Mouse (Mus musculus) hindbrain, postnatal 0 days (tissue): ENCODE data around the gene Saa4. TPM values are rescaled to one million over a fixed set of nuclear protein-coding genes. Genes with fewer than 3 reads are reported as not detected.

ENCODE experiments used
- ATAC-seq: fragments of 200-750 bp; cut with Nextera tagmentation; 2 replicates; pipeline ENCODE4 v1.8.0; 2017; ENCODE audit warnings: mild to moderate bottlenecking, moderate TSS enrichment, moderate library complexity
- DNase-seq: peaks from one replicate; pipeline ENCODE4 v3.0.0-alpha.2; 2015; ENCODE audit warnings: low spot score
- H3K27ac ChIP-seq: fragments of 300-500 bp; sonication (generic); 2 replicates; pipeline ENCODE4 v1.5.1; 2014; ENCODE audit warnings: mild to moderate bottlenecking
- H3K27me3 ChIP-seq: fragments of 300-500 bp; sonication (generic); 2 replicates; pipeline ENCODE4 v1.6.1; 2014; ENCODE audit warnings: low read length, mixed read lengths; ENCODE audit not compliant: insufficient read depth
- H3K36me3 ChIP-seq: fragments of 300-500 bp; sonication (generic); 2 replicates; pipeline ENCODE4 v1.6.1; 2014; ENCODE audit warnings: low read length, mixed read lengths; ENCODE audit not compliant: insufficient read depth
- H3K4me1 ChIP-seq: fragments of 300-500 bp; sonication (generic); 2 replicates; pipeline ENCODE4 v1.6.1; 2014; ENCODE audit warnings: antibody characterized with exemption, low read length, mixed read lengths; ENCODE audit not compliant: insufficient read depth
- H3K4me2 ChIP-seq: fragments of 300-500 bp; sonication (generic); 2 replicates; pipeline ENCODE4 v1.6.1; 2014; ENCODE audit warnings: low read depth, mild to moderate bottlenecking, low read length, moderate library complexity, mixed read lengths
- H3K4me3 ChIP-seq: fragments of 300-500 bp; sonication (generic); 2 replicates; pipeline ENCODE4 v1.5.1; 2014; ENCODE audit warnings: low read length
- H3K9ac ChIP-seq: fragments of 300-500 bp; sonication (generic); replicated peaks from 2 replicates; pipeline ENCODE4 v1.6.1; 2014; ENCODE audit warnings: mild to moderate bottlenecking, low read length, moderate library complexity, mixed read lengths
- H3K9me3 ChIP-seq: fragments of 300-500 bp; sonication (generic); 2 replicates; pipeline ENCODE4 v1.6.1; 2016; ENCODE audit warnings: low read length, mixed read lengths
- CTCF ChIP-seq: IDR thresholded peaks from 2 replicates; pipeline ENCODE4 v1.5.1; 2016; ENCODE audit warnings: antibody characterized with exemption, control low read depth, low read depth
- WGBS: fragments of 180-500 bp; shearing (Covaris S2); extraction: QIAGEN DNeasy Blood & Tissue Kit; methylation state at CpG from one replicate; pipeline ENCODE4 v1.1.7; 2014; 5-methylcytosine and 5-hydroxymethylcytosine counted together
- polyA plus RNA-seq: library from polyadenylated mRNA; unstranded; fragments of >200 nt; fragmentation: Nextera tagmentation; extraction: Ambion mirVana; gene quantifications from 2 replicates; pipeline ENCODE4 v1.2.1, GENCODE M21; 2015
- total RNA-seq: library from RNA; depleted of rRNA; stranded (reverse); fragments of >200 nt; gene quantifications from 2 replicates; pipeline ENCODE4 v1.2.3, GENCODE M21; 2014

Gene Saa4
- total and polyA plus RNA-seq, 2 experiments from 2014 or later: not detected

DNA sequence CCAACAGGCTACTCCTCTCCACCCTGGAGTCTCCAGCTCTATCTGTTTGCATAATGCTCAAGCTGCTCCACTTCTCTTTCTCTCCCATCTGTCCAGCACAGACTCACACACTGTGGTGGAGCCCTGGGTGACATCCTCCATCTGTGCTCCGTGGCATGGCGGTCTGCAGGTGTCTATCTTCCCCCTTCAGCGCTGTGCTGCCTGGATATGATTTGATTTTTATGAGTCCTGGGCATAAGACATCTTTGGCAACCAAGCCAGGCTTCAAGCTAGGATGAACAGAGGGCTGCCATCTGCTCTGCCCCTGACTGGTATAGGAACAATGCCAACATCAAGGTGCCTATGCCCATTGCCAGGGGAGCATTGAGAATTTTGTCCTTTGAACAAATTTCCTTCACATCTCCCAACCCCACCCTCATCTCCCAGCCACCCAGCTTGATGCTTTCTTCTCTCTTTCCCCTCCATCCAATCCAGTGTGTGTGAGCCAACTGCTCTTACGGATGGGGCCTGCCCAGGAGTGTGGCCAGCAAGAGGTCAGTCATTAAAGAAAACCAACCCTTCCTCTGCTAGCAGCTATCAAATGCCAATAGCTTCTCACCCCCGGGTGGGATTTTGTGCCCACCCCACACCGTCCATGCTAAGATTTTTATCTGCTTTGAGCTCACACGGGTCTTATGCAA lies 13.7 kb downstream of the Saa4 start:
- ATAC-seq: peak; percentile 93

DNA sequence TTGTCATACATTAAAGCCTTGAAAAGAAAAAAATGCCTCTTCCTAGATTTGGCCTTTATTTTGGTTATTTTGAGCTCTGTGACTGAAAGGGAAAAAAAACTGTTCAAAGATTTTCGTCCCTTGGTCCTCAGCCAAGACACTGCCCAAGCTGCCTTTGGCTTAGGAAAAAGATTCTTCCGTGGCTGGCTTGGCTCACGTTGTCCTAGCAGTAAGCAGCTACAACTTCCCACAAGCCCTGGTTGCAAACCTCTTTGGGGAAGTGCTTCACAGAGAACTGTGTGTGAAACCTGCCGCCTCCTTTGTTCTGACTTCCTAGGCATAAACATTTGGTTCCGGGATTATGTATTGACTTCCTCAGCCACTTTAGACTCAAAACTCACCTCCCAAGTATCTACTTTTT lies 15.5 kb downstream of the Saa4 start:
- Histone ChIP-seq H3K36me3 (no peaks in the 10 kb centered on the region), H3K4me1 (peaks cover 8% of the 10 kb centered on the region; the same call in 1 of the 2 replicates), H3K27ac (no peak overlapping the region), H3K9ac (no peak overlapping the region), H3K4me3 (no peak overlapping the region), H3K4me2 (no peak overlapping the region), H3K9me3 (no peaks in the 10 kb centered on the region), H3K27me3 (no peaks in the 10 kb centered on the region)
- ATAC-seq (no peak), DNase-seq (peak; percentile 40)
- no peak for TF ChIP-seq CTCF
- WGBS: 55% methylated on average over 5 of the region's 5 CpGs

More for the DNA sequence above, 13.7 kb downstream of the Saa4 start:
- H3K36me3 ChIP-seq: no peaks in the 10 kb centered on the region
- H3K9me3 ChIP-seq: no peaks in the 10 kb centered on the region
- H3K4me2 ChIP-seq: no peak overlapping the region
- peaks cover 8% of the 10 kb centered on the region; the same call in 1 of the 2 replicates for H3K4me1 ChIP-seq
- H3K9ac ChIP-seq: no peak overlapping the region
- DNase-seq: peak; percentile 77
- WGBS: 60% methylated on average over 7 of the region's 7 CpGs
- no peak for TF ChIP-seq CTCF
- H3K27ac ChIP-seq: peak overlapping the region; percentile 66
- no peaks in the 10 kb centered on the region for H3K27me3 ChIP-seq
- H3K4me3 ChIP-seq: no peak overlapping the region

DNA sequence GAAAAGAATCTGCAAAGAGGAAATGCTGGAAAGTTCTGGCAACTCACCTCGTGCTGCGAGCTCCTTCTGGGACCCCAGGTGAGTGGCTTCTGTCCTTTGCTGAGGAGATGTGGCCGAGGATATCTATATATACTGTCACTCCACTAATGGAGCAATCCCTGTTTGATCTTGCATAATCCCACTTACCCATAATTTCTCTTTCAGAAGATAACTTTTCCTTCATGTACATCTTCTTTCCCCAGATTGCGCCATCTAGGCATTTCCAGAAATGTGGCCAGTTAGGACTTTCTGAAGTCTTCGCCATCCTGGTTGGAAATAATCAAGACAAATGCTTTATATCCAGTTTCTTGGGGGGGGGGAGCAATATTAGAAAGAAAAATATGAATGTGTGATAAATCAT lies 16.8 kb downstream of the Saa4 start, which contains the start of gene Saa3:
Saa3 (minus strand) TSS at position 101 of the 400 bp plus-strand sequence.
- no peak within 1 kb of the TSS for H3K9ac ChIP-seq
- ATAC-seq (no peak), DNase-seq (no peak)
- TF ChIP-seq CTCF: no peak
- H3K27ac ChIP-seq: no peak within 1 kb of the TSS
- 89% methylated on average over 5 of the region's 5 CpGs for WGBS
- no peak within 1 kb of the TSS for H3K4me2 ChIP-seq
- H3K36me3 ChIP-seq: no peaks in the 10 kb centered on the region
- H3K27me3 ChIP-seq: no peaks in the 10 kb centered on the region
- H3K9me3 ChIP-seq: no peaks in the 10 kb centered on the region
- H3K4me3 ChIP-seq: no peak within 1 kb of the TSS
- peaks cover 8% of the 10 kb centered on the region; the same call in 1 of the 2 replicates for H3K4me1 ChIP-seq

DNA sequence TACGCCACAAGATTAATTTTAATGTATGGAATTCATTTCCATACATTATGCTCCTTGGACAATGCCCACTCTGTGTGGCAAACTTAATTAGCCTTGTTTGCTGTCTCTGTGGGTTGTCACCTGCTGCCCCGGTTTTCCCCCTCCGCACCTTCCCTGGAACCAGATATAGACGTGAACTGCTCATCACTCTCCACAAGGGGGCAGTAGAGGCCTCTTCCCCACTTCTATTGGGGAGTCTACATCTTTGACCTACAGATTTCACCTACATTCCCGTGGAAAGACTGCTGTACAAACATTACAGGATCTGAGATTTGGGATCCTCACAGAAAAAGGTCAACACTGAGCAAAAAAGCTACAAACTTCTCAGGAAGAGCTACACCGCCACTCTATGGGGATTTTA lies 17.9 kb downstream of the Saa4 start:
- peak; percentile 87 for TF ChIP-seq CTCF
- 31% methylated on average over 6 of the region's 6 CpGs for WGBS
- Histone ChIP-seq H3K4me2 (no peak overlapping the region), H3K36me3 (no peaks in the 10 kb centered on the region), H3K27me3 (no peaks in the 10 kb centered on the region), H3K9ac (no peak overlapping the region), H3K9me3 (no peaks in the 10 kb centered on the region), H3K4me3 (no peak overlapping the region), H3K4me1 (peaks cover 7% of the 10 kb centered on the region), H3K27ac (no peak overlapping the region)
- DNase-seq (peak; percentile 70), ATAC-seq (no peak)

DNA sequence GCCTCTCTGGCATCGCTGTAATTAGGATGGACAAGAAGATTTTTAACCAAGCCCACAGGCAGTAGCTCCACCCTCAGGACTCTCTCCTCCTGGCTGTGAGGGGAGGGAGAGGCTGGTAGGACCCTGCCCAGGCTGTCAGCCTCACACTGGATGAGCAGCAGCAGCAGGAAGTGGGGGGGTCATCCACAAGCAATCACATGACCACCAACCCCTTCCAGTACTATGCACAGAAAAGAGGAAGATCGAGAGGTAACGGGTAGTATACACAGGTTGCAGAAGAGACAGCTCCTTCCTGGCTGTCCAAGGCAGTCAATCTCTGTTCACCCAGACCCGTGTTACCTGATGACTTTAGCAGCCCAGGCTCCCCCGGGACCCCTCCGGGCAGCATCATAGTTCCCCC lies 20.2 kb downstream of the Saa4 start:
- Histone ChIP-seq H3K4me3 (no peak overlapping the region), H3K27me3 (no peaks in the 10 kb centered on the region), H3K4me1 (peaks cover 5% of the 10 kb centered on the region), H3K36me3 (no peaks in the 10 kb centered on the region), H3K27ac (no peak overlapping the region), H3K9ac (no peak overlapping the region), H3K9me3 (no peaks in the 10 kb centered on the region), H3K4me2 (no peak overlapping the region)
- DNase-seq (no peak), ATAC-seq (no peak)
- no peak for TF ChIP-seq CTCF
- WGBS: 67% methylated on average over 6 of the region's 6 CpGs

DNA sequence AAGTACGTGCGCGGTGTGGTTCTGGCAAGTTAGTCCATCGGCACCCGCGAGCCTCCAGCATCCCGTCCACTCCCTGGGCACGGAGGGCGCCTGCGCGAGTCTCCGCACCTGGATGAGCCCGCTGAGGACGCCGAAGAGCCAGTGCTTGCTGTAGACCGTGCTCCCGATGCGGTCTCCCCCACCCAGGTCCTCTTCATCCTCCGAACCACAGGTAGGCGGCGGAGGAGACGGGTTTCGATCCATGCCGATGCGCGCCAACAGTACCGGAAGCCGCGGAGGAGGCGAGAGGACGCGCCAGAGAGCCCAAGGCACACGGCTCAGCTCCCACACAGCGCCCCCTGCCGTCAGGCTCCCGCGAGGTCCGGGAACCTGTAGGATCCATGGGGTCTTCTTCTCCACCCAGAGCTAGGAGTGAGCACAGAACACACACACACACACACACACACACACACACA lies 22.0 kb downstream of the Saa4 start, which contains the start of gene Saal1:
Saal1 (minus strand) TSS at position 291 of the 455 bp plus-strand sequence.
- H3K9me3 ChIP-seq: no peaks in the 10 kb centered on the region
- ATAC-seq: peak; percentile 99
- 0% methylated on average over 38 of the region's 38 CpGs for WGBS

DNA sequence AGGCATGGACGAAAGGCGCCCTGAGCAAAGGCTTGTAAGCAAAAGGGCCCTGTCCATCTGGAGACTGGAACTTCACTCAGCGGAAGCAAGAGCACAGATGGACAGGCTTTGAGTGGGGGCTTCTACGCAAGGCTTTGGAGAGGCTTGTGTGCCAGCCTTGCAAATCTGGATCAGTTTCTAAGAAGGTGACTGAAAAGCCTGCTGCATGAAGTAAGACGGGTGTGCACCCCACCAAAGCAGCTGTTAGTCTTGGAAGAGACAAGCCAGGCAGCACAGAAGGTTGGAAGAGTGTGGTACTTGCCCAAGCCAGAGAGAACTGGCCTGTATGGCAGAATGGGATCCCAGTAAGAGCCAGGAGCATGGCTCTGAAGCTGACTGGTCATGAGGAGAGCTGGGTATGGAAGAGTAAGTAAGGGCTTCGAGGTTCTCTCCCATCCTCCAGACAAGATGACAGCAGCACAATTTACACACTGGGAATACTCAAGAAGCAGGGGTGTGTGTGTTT lies 31.8 kb downstream of the Saa4 start:
- ATAC-seq: no peak
- Histone ChIP-seq H3K36me3 (peaks cover 57% of the 10 kb centered on the region), H3K4me3 (no peak overlapping the region), H3K27ac (no peak overlapping the region), H3K4me2 (no peak overlapping the region), H3K4me1 (no peaks in the 10 kb centered on the region), H3K9me3 (no peaks in the 10 kb centered on the region), H3K27me3 (no peaks in the 10 kb centered on the region), H3K9ac (no peak overlapping the region)
- WGBS: 86% methylated on average over 6 of the region's 6 CpGs
- no peak for TF ChIP-seq CTCF
- DNase-seq: no peak

More for the DNA sequence above, 22.0 kb downstream of the Saa4 start, which contains the start of gene Saal1:
- peak within 1 kb of the TSS; percentile 87 for H3K9ac ChIP-seq
- peak; percentile 95 for DNase-seq
- peaks cover 5% of the 10 kb centered on the region for H3K4me1 ChIP-seq
- H3K27me3 ChIP-seq: no peaks in the 10 kb centered on the region
- peaks cover 9% of the 10 kb centered on the region; the same call in 1 of the 2 replicates for H3K36me3 ChIP-seq
- TF ChIP-seq CTCF: peak; percentile 98
- H3K4me3 ChIP-seq: peak within 1 kb of the TSS; percentile 90
- peak within 1 kb of the TSS; percentile 78 for H3K27ac ChIP-seq
- H3K4me2 ChIP-seq: peak within 1 kb of the TSS; percentile 69
